ENCODE assay signal across 15 mouse cellular contexts in the genomic region with DNA sequence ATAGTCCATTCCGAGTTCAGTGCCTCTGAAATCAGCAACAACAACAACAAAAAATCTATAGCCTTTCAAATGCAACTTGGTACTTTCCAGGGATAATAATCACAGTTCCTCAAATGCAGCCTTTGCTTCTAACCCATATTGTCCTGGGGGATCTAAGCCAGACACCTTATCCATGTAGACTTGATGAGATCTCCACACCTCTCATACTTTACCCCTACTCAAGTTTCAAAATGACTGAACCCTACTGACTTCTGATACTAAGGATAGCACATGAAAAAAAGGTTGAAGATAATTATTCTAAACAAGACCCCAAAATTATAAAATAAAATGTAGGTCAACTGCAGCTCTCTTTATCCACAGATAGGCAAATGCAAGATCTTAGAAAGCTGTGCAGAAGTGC.
DNase-seq lines count a peak whose midpoint lies in the region; TF ChIP-seq lines count a peak whose summit lies in the region.
"Had no signal": no experiment of that assay in that cellular context is flagged by ENCODE, and none has a peak within 500 bp of the region (broad histone marks: within the 10 kb centered on the region; RNA-seq: fewer than 3 reads in every experiment).

No protein-coding gene starts in this region.

- peak overlapping the region; percentile 47 for H3K4me2 ChIP-seq in CH12.LX (ENCODE audit: insufficient read depth, low read depth, poor library complexity, severe bottlenecking)

- H3K4me3 ChIP-seq in CH12.LX (replicated peaks in 1 of 3; ENCODE audit: low read depth in 2 of 3, low read length in 2 of 3, poor library complexity in 1 of 3): no peak overlapping the region

- TF ChIP-seq POLR2A in CH12.LX (IDR thresholded peaks at IDR 0.05; ENCODE audit: low read depth, low read length): no peak

- no peak for TF ChIP-seq RAD21 in CH12.LX (IDR thresholded peaks at IDR 0.05; ENCODE audit: low read depth, low read length)

- TF ChIP-seq EP300 in CH12.LX (IDR thresholded peaks at IDR 0.05; ENCODE audit: low read length): peak; percentile 85

- DNase-seq in CH12.LX (ENCODE audit: extremely low read depth): no peak
- DNase-seq in right cerebral cortex, postnatal 36 days (ENCODE audit: low spot score in 2 of 2): no peak
- DNase-seq: adrenal gland, adult 2 months; adrenal gland, adult 8-10 months; adrenal gland, postnatal 10 days; adrenal gland, postnatal 14 days; adrenal gland, postnatal 25 days; adrenal gland, postnatal 36 days; B cell, adult 2 months; cerebellum, adult 11 months; cerebellum, adult 11-12 months; cerebellum, adult 18-20 months; cerebellum, adult 2 months; cerebellum, adult 8-10 months had no signal

- peak overlapping the region; percentile 65 for H3K9ac ChIP-seq in CH12.LX (ENCODE audit: insufficient read depth, low read depth)

- H3K9me3 ChIP-seq in CH12.LX (replicated peaks; ENCODE audit: low read length): peaks cover 16% of the 10 kb centered on the region

- H3K4me1 ChIP-seq in CH12.LX (ENCODE audit: control insufficient read depth in 1 of 2, insufficient read depth in 2 of 2): peaks cover 10 to 41% of the 10 kb centered on the region in 2 experiments

- H3K79me2 ChIP-seq in CH12.LX (replicated peaks; ENCODE audit: control insufficient read depth, extremely low read depth, insufficient read depth, poor library complexity, severe bottlenecking): no peaks in the 10 kb centered on the region

- in situ Hi-C loops in CH12.LX (cut with MboI; ENCODE audit: low pct_ligation_motif_present, low pct_unique_long_range_greater_than_20kb, low sequenced_read_pairs): no loop called here

- no peaks in the 10 kb centered on the region for H3K36me3 ChIP-seq in CH12.LX (replicated peaks in 1 of 2; ENCODE audit: control insufficient read depth in 1 of 2, insufficient read depth in 1 of 2, low read length in 1 of 2)
- H3K36me3 ChIP-seq: G1E had no signal

- no peak for TF ChIP-seq CTCF in CH12.LX (conservative IDR thresholded peaks at IDR 0.05 in 1 of 2, IDR thresholded peaks at IDR 0.05 in 1 of 2; ENCODE audit: low read depth in 2 of 2, low read length in 2 of 2)

- H3K27me3 ChIP-seq in CH12.LX (replicated peaks): no peaks in the 10 kb centered on the region

- H3K27ac ChIP-seq in CH12.LX (ENCODE audit: insufficient read depth, low read depth): peak overlapping the region; percentile 79

- dilution Hi-C loops in CH12.LX (cut with MboI; ENCODE audit: extremely low pct_ligation_motif_present, extremely low pct_unique_long_range_greater_than_20kb, low sequenced_read_pairs): no loop called here

TF ChIP-seq in CH12.LX, 34 proteins besides CTCF, POLR2A, EP300 and RAD21:
- no peak for TF ChIP-seq BHLHE40 (IDR thresholded peaks at IDR 0.05; ENCODE audit: low read depth, low read length)
- TF ChIP-seq MEF2A (IDR thresholded peaks at IDR 0.05; ENCODE audit: borderline replicate concordance, low read depth, low read length): peak; percentile 84; the same call in 1 of the 2 replicates
- TF ChIP-seq MAZ (IDR thresholded peaks at IDR 0.05; ENCODE audit: low read depth, low read length): no peak
- no peak for TF ChIP-seq ZC3H11A (IDR thresholded peaks at IDR 0.05; ENCODE audit: low read depth, low read length)
- TF ChIP-seq JUND (conservative IDR thresholded peaks at IDR 0.05; ENCODE audit: low read depth, low read length): peak; percentile 96
- no peak for TF ChIP-seq ZMIZ1 (IDR thresholded peaks at IDR 0.05; ENCODE audit: low read depth, low read length)
- TF ChIP-seq IRF4 (IDR thresholded peaks at IDR 0.05; ENCODE audit: low read depth, low read length): peak; percentile 94
- peak; percentile 79 for TF ChIP-seq ZNF384 (IDR thresholded peaks at IDR 0.05; ENCODE audit: low read depth, low read length)
- TF ChIP-seq TBP (conservative IDR thresholded peaks at IDR 0.05; ENCODE audit: low read depth, low read length): 0 out of 2 replicates have a peak, but pooled peaks have one; percentile 20
- TF ChIP-seq HCFC1 (IDR thresholded peaks at IDR 0.05; ENCODE audit: low read depth, low read length): no peak
- TF ChIP-seq JUN (IDR thresholded peaks at IDR 0.05; ENCODE audit: insufficient read depth, low read depth, low read length): peak; percentile 86
